Mouse (Mus musculus) MEL (cell line): ENCODE results near the gene Tango2. TPM values are rescaled to one million over a fixed set of nuclear protein-coding genes. Genes with fewer than 3 reads are reported as not detected.

Source experiments
- DNase-seq: peaks from one replicate; pipeline ENCODE4 v3.0.0; 2011; ENCODE audit warnings: low read depth, low spot score
- H3K27ac ChIP-seq: 2 replicates; pipeline ENCODE4 v1.5.1; 2012; ENCODE audit warnings: low read depth, mild to moderate bottlenecking, control low read depth, low read length, moderate library complexity; ENCODE audit not compliant: control insufficient read depth
- H3K27me3 ChIP-seq, 2 experiments: fragments of 150-350 bp in 1 of 2; sonication (generic) in 1 of 2; 2 replicates each; pipeline ENCODE4 v1.6.1; 2012; ENCODE audit warnings: low read length in 2 of 2, mild to moderate bottlenecking in 2 of 2, improper control_type of control experiment in 1 of 2, moderate library complexity in 1 of 2; ENCODE audit not compliant: insufficient read depth in 2 of 2, control insufficient read depth in 1 of 2
- H3K36me3 ChIP-seq, 2 experiments: 2 replicates each; pipeline ENCODE4 v1.6.1; 2012 to 2014; ENCODE audit warnings: low read length in 2 of 2, improper control_type of control experiment in 1 of 2, inconsistent platforms in 1 of 2, mild to moderate bottlenecking in 1 of 2; ENCODE audit not compliant: insufficient read depth in 2 of 2, control insufficient read depth in 1 of 2
- H3K4me1 ChIP-seq, 2 experiments: fragments of 150-350 bp in 1 of 2; sonication (generic) in 1 of 2; 2 replicates each; pipeline ENCODE4 v1.6.1; 2012; ENCODE audit warnings: low read length in 2 of 2, improper control_type of control experiment in 1 of 2, mild to moderate bottlenecking in 1 of 2; ENCODE audit not compliant: insufficient read depth in 2 of 2, control insufficient read depth in 1 of 2
- H3K4me3 ChIP-seq, 2 experiments: fragments of 150-350 bp in 1 of 2; sonication (generic) in 1 of 2; 2 replicates each; pipeline ENCODE4 v1.5.1; 2012; ENCODE audit warnings: low read depth in 2 of 2, low read length in 2 of 2, mild to moderate bottlenecking in 2 of 2, moderate library complexity in 2 of 2, control low read depth in 1 of 2, improper control_type of control experiment in 1 of 2; ENCODE audit not compliant: control insufficient read depth in 1 of 2, insufficient read depth in 1 of 2
- H3K79me2 ChIP-seq: 2 replicates; pipeline ENCODE4 v1.6.1; 2012; ENCODE audit warnings: mild to moderate bottlenecking, low read length, moderate library complexity; ENCODE audit not compliant: control insufficient read depth, poor library complexity, insufficient read depth
- H3K9ac ChIP-seq: 2 replicates; pipeline ENCODE4 v1.6.1; 2012; ENCODE audit warnings: low read depth, mild to moderate bottlenecking, control low read depth, low read length, moderate library complexity; ENCODE audit not compliant: control insufficient read depth, poor library complexity, severe bottlenecking
- H3K9me3 ChIP-seq: fragments of 150-350 bp; sonication (generic); replicated peaks from 2 replicates; pipeline ENCODE4 v1.6.1; 2012; ENCODE audit warnings: mild to moderate bottlenecking, low read length, improper control_type of control experiment, moderate library complexity; ENCODE audit not compliant: insufficient read depth
- BHLHE40 ChIP-seq: IDR thresholded peaks from 2 replicates; pipeline ENCODE4 v1.6.1; 2012; ENCODE audit warnings: low read depth, mild to moderate bottlenecking, inconsistent platforms, low read length, improper control_type of control experiment, borderline replicate concordance
- ELF1 ChIP-seq: IDR thresholded peaks from 2 replicates; pipeline ENCODE4 v1.6.1; 2014; ENCODE audit warnings: low read depth, mild to moderate bottlenecking, inconsistent platforms, low read length, improper control_type of control experiment, moderate library complexity
- ETS1 ChIP-seq: IDR thresholded peaks from 2 replicates; pipeline ENCODE4 v1.6.1; 2012; ENCODE audit warnings: low read depth, mild to moderate bottlenecking, inconsistent platforms, low read length, improper control_type of control experiment, moderate library complexity
- GABPA ChIP-seq: IDR thresholded peaks from 2 replicates; pipeline ENCODE4 v1.6.1; 2012; ENCODE audit warnings: low read depth, mild to moderate bottlenecking, inconsistent platforms, low read length, improper control_type of control experiment, moderate library complexity
- GATA1 ChIP-seq: IDR thresholded peaks from 2 replicates; pipeline ENCODE4 v1.6.1; 2011; ENCODE audit warnings: low read depth, low read length, improper control_type of control experiment
- HCFC1 ChIP-seq: IDR thresholded peaks from 2 replicates; pipeline ENCODE4 v1.6.1; 2012; ENCODE audit warnings: low read depth, mild to moderate bottlenecking, inconsistent platforms, low read length, improper control_type of control experiment, moderate library complexity
- KAT2A ChIP-seq: conservative IDR thresholded peaks from 2 replicates; pipeline ENCODE4 v1.6.1; 2012; ENCODE audit warnings: low read depth, low read length, improper control_type of control experiment, inconsistent platforms
- MAX ChIP-seq: IDR thresholded peaks from 2 replicates; pipeline ENCODE4 v1.6.1; 2011; ENCODE audit warnings: low read length, improper control_type of control experiment
- MAZ ChIP-seq: IDR thresholded peaks from 2 replicates; pipeline ENCODE4 v1.6.1; 2012; ENCODE audit warnings: low read depth, mild to moderate bottlenecking, inconsistent platforms, low read length, improper control_type of control experiment
- MEF2A ChIP-seq: IDR thresholded peaks from 2 replicates; pipeline ENCODE4 v1.6.1; 2014; ENCODE audit warnings: low read depth, mild to moderate bottlenecking, inconsistent platforms, low read length, improper control_type of control experiment; ENCODE audit not compliant: poor library complexity, insufficient replicate concordance, severe bottlenecking; ENCODE audit errors: extremely low read depth
- MXI1 ChIP-seq: IDR thresholded peaks from 2 replicates; pipeline ENCODE4 v1.6.1; 2011; ENCODE audit warnings: mild to moderate bottlenecking, low read depth, low read length, improper control_type of control experiment
- MYB ChIP-seq: IDR thresholded peaks from 2 replicates; pipeline ENCODE4 v1.6.1; 2011; ENCODE audit warnings: mild to moderate bottlenecking, low read depth, low read length, improper control_type of control experiment
- MYC ChIP-seq: IDR thresholded peaks from 2 replicates; pipeline ENCODE4 v1.6.1; 2011; ENCODE audit warnings: low read depth, mild to moderate bottlenecking, low read length, improper control_type of control experiment, moderate library complexity
- NELFE ChIP-seq: IDR thresholded peaks from 2 replicates; pipeline ENCODE4 v1.6.1; 2011; ENCODE audit warnings: low read depth, low read length, improper control_type of control experiment
- RAD21 ChIP-seq: IDR thresholded peaks from 2 replicates; pipeline ENCODE4 v1.6.1; 2011; ENCODE audit warnings: mild to moderate bottlenecking, low read depth, low read length, improper control_type of control experiment
- SIN3A ChIP-seq: IDR thresholded peaks from 2 replicates; pipeline ENCODE4 v1.6.1; 2012; ENCODE audit warnings: low read length, improper control_type of control experiment, inconsistent platforms
- SMC3 ChIP-seq: IDR thresholded peaks from 2 replicates; pipeline ENCODE4 v1.6.1; 2011; ENCODE audit warnings: low read depth, low read length, improper control_type of control experiment
- TAL1 ChIP-seq: IDR thresholded peaks from 2 replicates; pipeline ENCODE4 v1.6.1; 2012; ENCODE audit warnings: mild to moderate bottlenecking, inconsistent platforms, low read length, moderate library complexity, mixed read lengths
- TBP ChIP-seq: IDR thresholded peaks from 2 replicates; pipeline ENCODE4 v1.8.0; 2011; ENCODE audit warnings: low read depth, low read length, improper control_type of control experiment
- TCF12 ChIP-seq: IDR thresholded peaks from 2 replicates; pipeline ENCODE4 v1.6.1; 2014; ENCODE audit warnings: low read depth, mild to moderate bottlenecking, inconsistent platforms, low read length, improper control_type of control experiment, moderate library complexity
- UBTF ChIP-seq: IDR thresholded peaks from 2 replicates; pipeline ENCODE4 v1.6.1; 2012; ENCODE audit warnings: low read depth, mild to moderate bottlenecking, inconsistent platforms, low read length, improper control_type of control experiment, moderate library complexity, borderline replicate concordance; ENCODE audit not compliant: insufficient read depth
- USF1 ChIP-seq: IDR thresholded peaks from 2 replicates; pipeline ENCODE4 v1.6.1; 2014; ENCODE audit warnings: low read depth, mild to moderate bottlenecking, inconsistent platforms, low read length, improper control_type of control experiment, moderate library complexity
- ZC3H11A ChIP-seq: IDR thresholded peaks from 2 replicates; pipeline ENCODE4 v1.6.1; 2012; ENCODE audit warnings: low read depth, mild to moderate bottlenecking, inconsistent platforms, low read length, improper control_type of control experiment
- ZKSCAN1 ChIP-seq: IDR thresholded peaks from 2 replicates; pipeline ENCODE4 v1.6.1; 2012; ENCODE audit warnings: low read depth, mild to moderate bottlenecking, inconsistent platforms, low read length, improper control_type of control experiment, moderate library complexity
- ZNF384 ChIP-seq: IDR thresholded peaks from 2 replicates; pipeline ENCODE4 v1.6.1; 2012; ENCODE audit warnings: low read depth, mild to moderate bottlenecking, inconsistent platforms, low read length, improper control_type of control experiment
- polyA plus RNA-seq, 2 experiments: library from polyadenylated mRNA; stranded (reverse) in 1 of 2; unstranded in 1 of 2; fragments of >175 nt in 1 of 2; fragments of >200 nt in 1 of 2; gene quantifications; 2 replicates each; pipeline versions ENCODE4 v1.2.1 to v1.2.4; 2012; ENCODE audit warnings: low replicate concordance in 2 of 2, low read depth in 1 of 2; ENCODE audit not compliant: insufficient read length in 2 of 2, insufficient read depth in 1 of 2, missing spikeins in 1 of 2
- total RNA-seq: library from RNA; depleted of rRNA; stranded (reverse); fragments of 300-350 nt; gene quantifications from 2 replicates; pipeline ENCODE4 v1.2.3, GENCODE M21; 2012

Gene Tango2
- total and polyA plus RNA-seq, 3 experiments = 55.9 to 98.3 TPM; not detected in 1

DNA sequence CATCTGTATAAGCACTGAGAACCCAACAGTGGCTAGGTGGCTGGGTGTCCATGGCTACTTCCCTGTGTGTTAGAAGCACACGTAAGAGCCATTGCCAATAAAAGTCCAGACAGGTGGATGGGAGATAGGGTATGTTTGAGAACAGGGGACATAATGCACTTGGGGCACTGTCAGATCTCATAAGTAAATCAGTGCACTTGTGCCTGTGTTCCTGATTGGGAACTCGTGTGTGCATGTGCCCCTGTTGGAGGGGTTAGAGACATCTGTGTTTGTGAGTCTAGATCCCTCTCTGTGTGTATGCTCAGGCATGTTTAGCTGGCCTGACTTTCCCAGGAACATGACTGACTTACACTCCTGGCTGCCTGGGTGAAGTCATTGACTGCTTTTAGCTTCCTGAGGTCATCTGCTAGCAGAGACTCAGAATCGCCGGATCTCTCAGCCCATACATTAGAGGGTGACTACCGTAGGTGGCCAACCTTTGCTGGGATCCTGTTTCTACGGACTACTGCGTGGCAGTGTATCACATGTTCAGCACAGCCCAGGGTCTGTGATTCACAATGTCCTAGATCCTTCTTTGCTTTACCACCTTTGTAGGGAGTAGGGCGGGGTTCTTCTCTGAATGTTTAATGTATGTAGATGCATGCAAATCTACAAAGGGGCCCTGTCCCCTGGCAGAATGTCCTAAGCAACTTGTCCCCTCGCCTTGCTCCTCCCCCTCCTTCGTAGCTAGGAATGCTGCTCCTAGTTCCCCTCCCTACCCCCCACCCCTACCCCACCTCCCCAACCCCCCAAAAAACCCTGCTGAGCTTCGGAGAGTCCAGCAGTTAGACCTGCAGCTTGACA is 47.1 kb upstream of the Tango2 start:
- Histone ChIP-seq H3K4me3 (no peak overlapping the region), H3K27me3 (no peaks in the 10 kb centered on the region), H3K4me1 (peaks cover 3 to 9% of the 10 kb centered on the region in 2 experiments; a peak in 2 of 4 replicates), H3K79me2 (no peaks in the 10 kb centered on the region; the same call in 1 of the 2 replicates), H3K36me3 (no peaks in the 10 kb centered on the region), H3K9ac (no peak overlapping the region), H3K9me3 (no peaks in the 10 kb centered on the region), H3K27ac (no peak overlapping the region)
- no peak for DNase-seq
- TF ChIP-seq GABPA (no peak), USF1 (no peak), MEF2A (no peak), ETS1 (no peak), GATA1 (no peak), ELF1 (no peak), SIN3A (no peak), RAD21 (no peak), MAX (no peak), HCFC1 (no peak), SMC3 (no peak)

DNA sequence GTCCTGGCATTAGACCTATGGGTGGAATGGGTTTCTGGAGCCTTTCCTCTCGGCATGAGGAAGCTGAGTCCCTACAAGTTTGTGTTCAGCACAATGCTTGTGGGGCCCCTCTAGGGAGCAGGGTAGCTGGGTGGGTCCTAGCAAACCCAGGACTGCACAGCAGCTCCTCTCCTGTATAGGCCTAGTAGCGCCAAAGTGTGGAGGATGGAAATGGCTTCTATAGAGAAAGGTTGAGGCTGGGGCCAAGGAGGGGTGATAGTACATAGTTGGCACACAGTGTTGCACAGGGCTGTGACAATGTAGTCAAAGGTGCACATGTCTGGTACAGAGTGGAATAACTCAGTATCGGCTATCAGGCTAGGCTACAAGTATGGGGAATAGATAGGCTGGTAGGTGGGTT is 46.2 kb upstream of the Tango2 start:
- DNase-seq = no peak
- peaks cover 3 to 15% of the 10 kb centered on the region in 2 experiments for H3K4me1 ChIP-seq
- no peak overlapping the region for H3K4me3 ChIP-seq
- H3K27ac ChIP-seq = no peak overlapping the region
- no peak for TF ChIP-seq TCF12
- no peak for TF ChIP-seq BHLHE40
- TF ChIP-seq MAZ = no peak
- no peak for TF ChIP-seq ZKSCAN1
- no peak for TF ChIP-seq ETS1
- no peak for TF ChIP-seq UBTF
- no peak for TF ChIP-seq KAT2A
- TF ChIP-seq ZC3H11A = no peak
- no peak for TF ChIP-seq ZNF384
- TF ChIP-seq MYC = no peak
- no peak for TF ChIP-seq SIN3A
- TF ChIP-seq HCFC1 = no peak
- TF ChIP-seq TAL1 = no peak
- TF ChIP-seq MXI1 = no peak
- no peak for TF ChIP-seq MYB
- no peak for TF ChIP-seq NELFE
- no peak for TF ChIP-seq TBP
- no peaks in the 10 kb centered on the region for H3K9me3 ChIP-seq
- H3K9ac ChIP-seq = no peak overlapping the region
- no peaks in the 10 kb centered on the region; the same call in 1 of the 2 replicates for H3K79me2 ChIP-seq
- H3K36me3 ChIP-seq = no peaks in the 10 kb centered on the region; a peak in 1 of 4 replicates
- no peaks in the 10 kb centered on the region for H3K27me3 ChIP-seq
